Mouse (Mus musculus): ENCODE measurements at regions not wholly inside any gene's neighbourhood (a gene's known extent, or its start where the extent isn't known, plus 50 kb on each side); places are given as distances from the start of the nearest gene placed in this dataset.

GRCm38 (mm10) chr14:67139152-67139551 is 1130.1 kb upstream of the Gulo start:
- no peak for DNase-seq (ENCODE audit: low read depth)

GRCm38 (mm10) chr14:67136141-67136498 is 1127.1 kb upstream of the Gulo start:
- no peak for DNase-seq (ENCODE audit: low read depth)

GRCm38 (mm10) chr14:67135221-67136140 is 1126.5 kb upstream of the Gulo start:
- DNase-seq (ENCODE audit: low read depth): no peak

- no peak for DNase-seq (ENCODE audit: low read depth)
Measured at GRCm38 (mm10) chr14:67133221-67133620, 1124.2 kb upstream of the Gulo start.

GRCm38 (mm10) chr14:67127118-67127517 is 1118.1 kb upstream of the Gulo start:
- no peak for DNase-seq (ENCODE audit: low read depth)

GRCm38 (mm10) chr14:67126254-67126653 is 1117.2 kb upstream of the Gulo start:
- DNase-seq (ENCODE audit: low read depth): no peak

GRCm38 (mm10) chr14:67123300-67123699 is 1114.3 kb upstream of the Gulo start:
- DNase-seq (ENCODE audit: low read depth): no peak

Data from naive thymus-derived CD4-positive, alpha-beta T cell, adult 2 months (primary cell).